Mouse (Mus musculus): ENCODE measurements around the gene Usp2. TPM values are rescaled to one million over a fixed set of nuclear protein-coding genes. Genes with fewer than 3 reads are reported as not detected.

Usp2 gene
- polyA plus RNA-seq, 1 experiment from 2014 or later, result 12.2 TPM

- H3K36me3 ChIP-seq (ENCODE audit: control insufficient read depth, insufficient read depth, low read length), result no peaks in the 10 kb centered on the region
- WGBS, result 10% methylated on average over 2 of the region's 2 CpGs
- no peaks in the 10 kb centered on the region for H3K9me3 ChIP-seq (ENCODE audit: control insufficient read depth, low read length)
- peak overlapping the region; percentile 76 for H3K4me2 ChIP-seq (ENCODE audit: low read depth, low read length)
- ATAC-seq (ENCODE audit: low read depth), result no peak
- H3K27ac ChIP-seq (ENCODE audit: low read length), result peak overlapping the region; percentile 93
- H3K4me1 ChIP-seq (replicated peaks; ENCODE audit: control insufficient read depth, insufficient read depth, low read length), result peaks cover 52% of the 10 kb centered on the region
- peak overlapping the region; percentile 72 for H3K9ac ChIP-seq (ENCODE audit: low read length)
- H3K27me3 ChIP-seq (ENCODE audit: control insufficient read depth, insufficient read depth, low read depth, low read length), result peaks cover 7% of the 10 kb centered on the region
- peak overlapping the region; percentile 68 for H3K4me3 ChIP-seq (ENCODE audit: low read length)
Measured at GRCm38 (mm10) chr9:44133287-44133686, 66.5 kb downstream of the Usp2 start.

- H3K9me3 ChIP-seq (ENCODE audit: control insufficient read depth, low read length), result no peaks in the 10 kb centered on the region
- under 1% methylated on average over 44 of the region's 55 CpGs for WGBS
- ATAC-seq (ENCODE audit: low read depth), result peak; percentile 27
- peak within 1 kb of the TSS; percentile 68 for H3K4me3 ChIP-seq (ENCODE audit: low read length)
- no peaks in the 10 kb centered on the region for H3K36me3 ChIP-seq (ENCODE audit: control insufficient read depth, insufficient read depth, low read length)
- H3K27me3 ChIP-seq (ENCODE audit: control insufficient read depth, insufficient read depth, low read depth, low read length), result peaks cover 7% of the 10 kb centered on the region
- peaks cover 45% of the 10 kb centered on the region for H3K4me1 ChIP-seq (replicated peaks; ENCODE audit: control insufficient read depth, insufficient read depth, low read length)
- peak within 1 kb of the TSS; percentile 72 for H3K9ac ChIP-seq (ENCODE audit: low read length)
- peak within 1 kb of the TSS; percentile 93 for H3K27ac ChIP-seq (ENCODE audit: low read length)
- peak within 1 kb of the TSS; percentile 76 for H3K4me2 ChIP-seq (ENCODE audit: low read depth, low read length)
Measured at GRCm38 (mm10) chr9:44134101-44134850, 67.5 kb downstream of the Usp2 start, which contains the start of gene Mcam. Gene Mcam, plus strand, starts transcription at chr9:44134469.

GRCm38 (mm10) chr9:44134851-44135730 is 68.3 kb downstream of the Usp2 start:
- ATAC-seq (ENCODE audit: low read depth), result peak; percentile 6; the same call in 1 of the 2 replicates

GRCm38 (mm10) chr9:44135731-44136411 is 69.0 kb downstream of the Usp2 start:
- peaks cover 7% of the 10 kb centered on the region for H3K27me3 ChIP-seq (ENCODE audit: control insufficient read depth, insufficient read depth, low read depth, low read length)
- 17% methylated on average over 7 of the region's 7 CpGs for WGBS
- 0 out of 2 replicates have a peak, but pooled peaks have one; percentile 10 for ATAC-seq (ENCODE audit: low read depth)
- no peaks in the 10 kb centered on the region for H3K36me3 ChIP-seq (ENCODE audit: control insufficient read depth, insufficient read depth, low read length)
- peak overlapping the region; percentile 68 for H3K4me3 ChIP-seq (ENCODE audit: low read length)
- H3K9ac ChIP-seq (ENCODE audit: low read length), result peak overlapping the region; percentile 72
- peak overlapping the region; percentile 76 for H3K4me2 ChIP-seq (ENCODE audit: low read depth, low read length)
- peak overlapping the region; percentile 93 for H3K27ac ChIP-seq (ENCODE audit: low read length)
- H3K9me3 ChIP-seq (ENCODE audit: control insufficient read depth, low read length), result no peaks in the 10 kb centered on the region
- peaks cover 33% of the 10 kb centered on the region for H3K4me1 ChIP-seq (replicated peaks; ENCODE audit: control insufficient read depth, insufficient read depth, low read length)

More at GRCm38 (mm10) chr9:44134851-44135730, 68.3 kb downstream of the Usp2 start:
- WGBS, result under 1% methylated on average over 44 of the region's 49 CpGs
- H3K9me3 ChIP-seq (ENCODE audit: control insufficient read depth, low read length), result no peaks in the 10 kb centered on the region
- H3K36me3 ChIP-seq (ENCODE audit: control insufficient read depth, insufficient read depth, low read length), result no peaks in the 10 kb centered on the region
- peak overlapping the region; percentile 68 for H3K4me3 ChIP-seq (ENCODE audit: low read length)
- H3K27me3 ChIP-seq (ENCODE audit: control insufficient read depth, insufficient read depth, low read depth, low read length), result peaks cover 7% of the 10 kb centered on the region
- peaks cover 41% of the 10 kb centered on the region for H3K4me1 ChIP-seq (replicated peaks; ENCODE audit: control insufficient read depth, insufficient read depth, low read length)
- peak overlapping the region; percentile 72 for H3K9ac ChIP-seq (ENCODE audit: low read length)
- H3K27ac ChIP-seq (ENCODE audit: low read length), result peak overlapping the region; percentile 93
- peak overlapping the region; percentile 76 for H3K4me2 ChIP-seq (ENCODE audit: low read depth, low read length)

- Histone ChIP-seq H3K4me1 (replicated peaks; ENCODE audit: control insufficient read depth, insufficient read depth, low read length) (peaks cover 30% of the 10 kb centered on the region), H3K36me3 (ENCODE audit: control insufficient read depth, insufficient read depth, low read length) (peaks cover 5% of the 10 kb centered on the region)
Measured at GRCm38 (mm10) chr9:44137846-44138245, 71.0 kb downstream of the Usp2 start.

DNA sequence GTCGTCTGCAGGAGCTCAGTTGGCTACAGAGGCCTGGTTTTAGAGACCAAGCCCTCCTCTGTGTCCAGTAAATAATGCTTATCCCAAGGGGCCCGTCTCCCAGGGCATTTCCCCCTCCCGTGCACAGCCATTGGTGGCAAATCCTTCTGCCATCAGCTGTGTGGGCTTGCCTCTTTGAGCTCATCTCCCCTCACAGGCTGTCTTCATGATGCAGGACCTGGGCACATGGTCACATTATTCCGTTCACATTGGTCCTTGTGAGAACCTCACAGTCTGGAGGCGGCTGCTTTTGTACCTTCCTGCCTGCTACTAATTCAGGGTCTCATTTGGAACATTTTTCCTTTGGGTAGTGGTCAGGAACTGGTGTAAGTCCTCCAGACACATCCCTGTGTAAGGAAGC is 75.1 kb downstream of the Usp2 start:
- Histone ChIP-seq H3K4me2 (ENCODE audit: low read depth, low read length) (no peak overlapping the region), H3K27me3 (ENCODE audit: control insufficient read depth, insufficient read depth, low read depth, low read length) (no peaks in the 10 kb centered on the region), H3K36me3 (ENCODE audit: control insufficient read depth, insufficient read depth, low read length) (peaks cover 5% of the 10 kb centered on the region), H3K4me1 (replicated peaks; ENCODE audit: control insufficient read depth, insufficient read depth, low read length) (0 out of 2 replicates have a peak, but pooled peaks cover 3% of the 10 kb centered on the region), H3K4me3 (ENCODE audit: low read length) (no peak overlapping the region), H3K9ac (ENCODE audit: low read length) (no peak overlapping the region), H3K27ac (ENCODE audit: low read length) (no peak overlapping the region), H3K9me3 (ENCODE audit: control insufficient read depth, low read length) (no peaks in the 10 kb centered on the region)
- whole genome bisulfite sequencing, result 54% methylated on average over 5 of the region's 5 CpGs
- ATAC-seq (ENCODE audit: low read depth), result no peak

More at GRCm38 (mm10) chr9:44137846-44138245, 71.0 kb downstream of the Usp2 start:
- H3K9me3 ChIP-seq (ENCODE audit: control insufficient read depth, low read length), result no peaks in the 10 kb centered on the region
- no peak overlapping the region for H3K4me2 ChIP-seq (ENCODE audit: low read depth, low read length)
- ATAC-seq (ENCODE audit: low read depth), result no peak
- no peak overlapping the region for H3K27ac ChIP-seq (ENCODE audit: low read length)
- 31% methylated on average over 4 of the region's 4 CpGs for WGBS
- peaks cover 7% of the 10 kb centered on the region for H3K27me3 ChIP-seq (ENCODE audit: control insufficient read depth, insufficient read depth, low read depth, low read length)
- no peak overlapping the region for H3K4me3 ChIP-seq (ENCODE audit: low read length)
- H3K9ac ChIP-seq (ENCODE audit: low read length), result no peak overlapping the region

DNA sequence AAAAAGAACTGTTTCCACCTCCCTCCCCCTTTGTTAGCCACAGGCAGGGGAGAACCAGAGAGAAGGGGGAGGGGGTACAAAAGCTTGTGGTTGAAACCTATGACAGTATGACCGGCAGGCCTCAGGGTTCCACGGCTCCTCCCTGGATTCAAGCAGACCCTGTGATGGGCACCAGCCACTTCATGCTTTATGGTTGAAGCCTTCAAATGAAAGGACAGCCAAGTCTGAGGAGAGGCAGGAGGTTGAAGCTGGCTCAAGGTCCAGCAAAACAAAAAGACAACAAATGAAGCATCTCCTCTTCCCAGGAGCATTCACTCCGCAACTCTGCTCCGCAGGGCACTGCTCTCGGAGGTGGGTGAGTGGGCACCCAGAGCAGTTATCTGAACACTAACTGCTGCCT is 76.6 kb downstream of the Usp2 start:
- Histone ChIP-seq H3K9me3 (ENCODE audit: control insufficient read depth, low read length) (no peaks in the 10 kb centered on the region), H3K4me2 (ENCODE audit: low read depth, low read length) (no peak overlapping the region), H3K27me3 (ENCODE audit: control insufficient read depth, insufficient read depth, low read depth, low read length) (no peaks in the 10 kb centered on the region), H3K27ac (ENCODE audit: low read length) (peak overlapping the region; percentile 37; the same call in 1 of the 2 replicates), H3K36me3 (ENCODE audit: control insufficient read depth, insufficient read depth, low read length) (peaks cover 5% of the 10 kb centered on the region), H3K4me1 (replicated peaks; ENCODE audit: control insufficient read depth, insufficient read depth, low read length) (0 out of 2 replicates have a peak, but pooled peaks cover 3% of the 10 kb centered on the region), H3K4me3 (ENCODE audit: low read length) (no peak overlapping the region), H3K9ac (ENCODE audit: low read length) (no peak overlapping the region)
- ATAC-seq (ENCODE audit: low read depth), result no peak
- 77% methylated on average over 5 of the region's 5 CpGs for WGBS

DNA sequence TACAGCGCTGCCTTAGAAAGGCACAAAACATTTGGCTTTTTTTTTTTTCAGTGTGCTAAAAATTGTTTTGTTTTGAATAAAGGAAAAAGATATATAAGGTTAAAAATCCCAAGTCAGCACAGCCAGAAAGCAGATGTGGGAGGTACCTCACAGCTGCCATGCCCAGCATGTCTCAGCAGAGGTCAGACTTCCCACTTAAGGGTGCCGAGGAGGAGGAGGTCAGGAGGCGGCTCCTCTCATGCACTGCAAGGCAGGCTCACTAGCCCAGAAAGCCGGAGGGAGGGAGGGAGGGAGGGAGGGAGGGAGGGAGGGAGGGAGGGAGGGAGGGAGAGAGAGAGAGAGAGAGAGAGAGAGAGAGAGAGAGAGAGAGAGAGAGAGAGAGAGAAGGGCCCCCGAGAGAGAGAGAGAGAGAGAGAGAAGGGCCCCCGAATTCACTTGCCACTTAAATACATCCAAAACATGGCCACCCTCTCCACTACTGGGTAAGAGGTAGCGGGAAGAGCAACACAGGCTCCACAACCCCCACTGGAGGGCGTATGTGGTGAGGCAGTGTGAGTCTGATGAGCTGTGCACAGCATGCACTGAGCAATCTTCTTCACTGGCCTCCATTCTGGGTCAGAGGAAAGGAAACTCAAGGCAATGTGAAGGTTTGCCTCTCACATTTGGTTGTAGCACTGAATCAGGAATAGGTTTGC is 77.3 kb downstream of the Usp2 start:
- peak; percentile 72; the same call in 1 of the 2 replicates for ATAC-seq (ENCODE audit: low read depth)
- H3K36me3 ChIP-seq (ENCODE audit: control insufficient read depth, insufficient read depth, low read length), result peaks cover 5% of the 10 kb centered on the region
- H3K4me2 ChIP-seq (ENCODE audit: low read depth, low read length), result no peak overlapping the region
- no peaks in the 10 kb centered on the region for H3K9me3 ChIP-seq (ENCODE audit: control insufficient read depth, low read length)
- H3K27me3 ChIP-seq (ENCODE audit: control insufficient read depth, insufficient read depth, low read depth, low read length), result no peaks in the 10 kb centered on the region
- no peak overlapping the region for H3K4me3 ChIP-seq (ENCODE audit: low read length)
- WGBS, result 28% methylated on average over 7 of the region's 8 CpGs
- H3K4me1 ChIP-seq (replicated peaks; ENCODE audit: control insufficient read depth, insufficient read depth, low read length), result 0 out of 2 replicates have a peak, but pooled peaks cover 3% of the 10 kb centered on the region
- H3K27ac ChIP-seq (ENCODE audit: low read length), result no peak overlapping the region
- H3K9ac ChIP-seq (ENCODE audit: low read length), result no peak overlapping the region

All from lung, embryonic 16.5 days (tissue).